Mouse (Mus musculus): ENCODE data around the gene Irf7. TPM values are rescaled to one million over a fixed set of nuclear protein-coding genes. Genes with fewer than 3 reads are reported as not detected.

Gene Irf7
- 3.2 and 4.6 TPM in 2 replicates for polyA plus RNA-seq (2012; rRNA removed)
- 2.1 TPM in 2 replicates for polyA plus RNA-seq (2014; fragmentation: Nextera tagmentation; extraction: Ambion mirVana)

GRCm38 (mm10) chr7:141265739-141266561 lies at the start of gene Irf7:
TSS of gene Irf7 (minus strand) at chr7:141266481.
- ATAC-seq (ENCODE audit: low FRiP score, low read depth) (peak; percentile 58; the same call in 1 of the 2 replicates), DNase-seq (ENCODE audit: low spot score) (peak; percentile 46)
- no peaks in the 10 kb centered on the region for H3K27me3 ChIP-seq (ENCODE audit: control insufficient read depth, insufficient read depth, low read length)
- 8% methylated on average over 25 of the region's 25 CpGs for WGBS
- H3K9me3 ChIP-seq (ENCODE audit: control insufficient read depth, low read length), result no peaks in the 10 kb centered on the region
- TF ChIP-seq POLR2A (IDR thresholded peaks at IDR 0.05; ENCODE audit: borderline replicate concordance, extremely low read depth, insufficient read depth, insufficient read length), result no peak
- peak within 1 kb of the TSS; percentile 80 for H3K4me2 ChIP-seq (replicated peaks; ENCODE audit: low read depth, low read length, severe bottlenecking)
- H3K36me3 ChIP-seq (ENCODE audit: control insufficient read depth, insufficient read depth, low read length), result peaks cover 36% of the 10 kb centered on the region
- H3K9ac ChIP-seq (ENCODE audit: low read depth, low read length, severe bottlenecking), result peak within 1 kb of the TSS; percentile 53
- H3K27ac ChIP-seq (replicated peaks; ENCODE audit: low read depth, low read length), result no peak within 1 kb of the TSS
- H3K4me1 ChIP-seq (ENCODE audit: control insufficient read depth, insufficient read depth, low read length), result peaks cover 8% of the 10 kb centered on the region; the same call in 1 of the 2 replicates
- peak within 1 kb of the TSS; percentile 46 for H3K4me3 ChIP-seq (replicated peaks; ENCODE audit: low read length)

GRCm38 (mm10) chr7:141315974-141316373 lies 49.7 kb upstream of the Irf7 start:
- H3K4me3 ChIP-seq (replicated peaks; ENCODE audit: low read length), result no peak overlapping the region
- ATAC-seq (ENCODE audit: low FRiP score, low read depth) (no peak), DNase-seq (ENCODE audit: low spot score) (peak; percentile 25)
- H3K9ac ChIP-seq (ENCODE audit: low read depth, low read length, severe bottlenecking), result no peak overlapping the region
- no peaks in the 10 kb centered on the region for H3K4me1 ChIP-seq (ENCODE audit: control insufficient read depth, insufficient read depth, low read length)
- H3K36me3 ChIP-seq (ENCODE audit: control insufficient read depth, insufficient read depth, low read length), result peaks cover 88% of the 10 kb centered on the region
- H3K27ac ChIP-seq (replicated peaks; ENCODE audit: low read depth, low read length), result no peak overlapping the region
- WGBS, result 78% methylated on average over 5 of the region's 5 CpGs
- no peak for TF ChIP-seq POLR2A (IDR thresholded peaks at IDR 0.05; ENCODE audit: borderline replicate concordance, extremely low read depth, insufficient read depth, insufficient read length)
- H3K27me3 ChIP-seq (ENCODE audit: control insufficient read depth, insufficient read depth, low read length), result no peaks in the 10 kb centered on the region
- H3K4me2 ChIP-seq (replicated peaks; ENCODE audit: low read depth, low read length, severe bottlenecking), result no peak overlapping the region
- no peaks in the 10 kb centered on the region for H3K9me3 ChIP-seq (ENCODE audit: control insufficient read depth, low read length)

GRCm38 (mm10) chr7:141315076-141315475 lies 48.8 kb upstream of the Irf7 start:
- Histone ChIP-seq H3K4me1 (ENCODE audit: control insufficient read depth, insufficient read depth, low read length) (no peaks in the 10 kb centered on the region), H3K9me3 (ENCODE audit: control insufficient read depth, low read length) (no peaks in the 10 kb centered on the region), H3K4me2 (replicated peaks; ENCODE audit: low read depth, low read length, severe bottlenecking) (no peak overlapping the region), H3K36me3 (ENCODE audit: control insufficient read depth, insufficient read depth, low read length) (peaks cover 88% of the 10 kb centered on the region), H3K27ac (replicated peaks; ENCODE audit: low read depth, low read length) (no peak overlapping the region), H3K9ac (ENCODE audit: low read depth, low read length, severe bottlenecking) (no peak overlapping the region), H3K4me3 (replicated peaks; ENCODE audit: low read length) (no peak overlapping the region), H3K27me3 (ENCODE audit: control insufficient read depth, insufficient read depth, low read length) (no peaks in the 10 kb centered on the region)
- ATAC-seq (ENCODE audit: low FRiP score, low read depth) (no peak), DNase-seq (ENCODE audit: low spot score) (no peak)
- TF ChIP-seq POLR2A (IDR thresholded peaks at IDR 0.05; ENCODE audit: borderline replicate concordance, extremely low read depth, insufficient read depth, insufficient read length), result no peak
- 84% methylated on average over 8 of the region's 8 CpGs for WGBS

GRCm38 (mm10) chr7:141314416-141314815 lies 48.1 kb upstream of the Irf7 start:
- 98% methylated on average over 2 of the region's 2 CpGs for WGBS
- DNase-seq (ENCODE audit: low spot score) (no peak), ATAC-seq (ENCODE audit: low FRiP score, low read depth) (no peak)
- H3K36me3 ChIP-seq (ENCODE audit: control insufficient read depth, insufficient read depth, low read length), result peaks cover 88% of the 10 kb centered on the region
- no peak overlapping the region for H3K4me3 ChIP-seq (replicated peaks; ENCODE audit: low read length)
- no peak overlapping the region for H3K4me2 ChIP-seq (replicated peaks; ENCODE audit: low read depth, low read length, severe bottlenecking)
- H3K27me3 ChIP-seq (ENCODE audit: control insufficient read depth, insufficient read depth, low read length), result no peaks in the 10 kb centered on the region
- no peaks in the 10 kb centered on the region for H3K9me3 ChIP-seq (ENCODE audit: control insufficient read depth, low read length)
- H3K27ac ChIP-seq (replicated peaks; ENCODE audit: low read depth, low read length), result no peak overlapping the region
- no peak overlapping the region for H3K9ac ChIP-seq (ENCODE audit: low read depth, low read length, severe bottlenecking)
- H3K4me1 ChIP-seq (ENCODE audit: control insufficient read depth, insufficient read depth, low read length), result no peaks in the 10 kb centered on the region
- TF ChIP-seq POLR2A (IDR thresholded peaks at IDR 0.05; ENCODE audit: borderline replicate concordance, extremely low read depth, insufficient read depth, insufficient read length), result no peak

GRCm38 (mm10) chr7:141304537-141304936 lies 38.3 kb upstream of the Irf7 start:
- no peaks in the 10 kb centered on the region for H3K4me1 ChIP-seq (ENCODE audit: control insufficient read depth, insufficient read depth, low read length)
- peaks cover 88% of the 10 kb centered on the region for H3K36me3 ChIP-seq (ENCODE audit: control insufficient read depth, insufficient read depth, low read length)
- no peaks in the 10 kb centered on the region for H3K27me3 ChIP-seq (ENCODE audit: control insufficient read depth, insufficient read depth, low read length)
- H3K27ac ChIP-seq (replicated peaks; ENCODE audit: low read depth, low read length), result no peak overlapping the region
- H3K4me2 ChIP-seq (replicated peaks; ENCODE audit: low read depth, low read length, severe bottlenecking), result no peak overlapping the region
- no peak overlapping the region for H3K9ac ChIP-seq (ENCODE audit: low read depth, low read length, severe bottlenecking)
- no peak for DNase-seq (ENCODE audit: low spot score)
- H3K4me3 ChIP-seq (replicated peaks; ENCODE audit: low read length), result no peak overlapping the region
- H3K9me3 ChIP-seq (ENCODE audit: control insufficient read depth, low read length), result no peaks in the 10 kb centered on the region
- 84% methylated on average over 4 of the region's 4 CpGs for WGBS
- no peak for TF ChIP-seq POLR2A (IDR thresholded peaks at IDR 0.05; ENCODE audit: borderline replicate concordance, extremely low read depth, insufficient read depth, insufficient read length)
- ATAC-seq (ENCODE audit: low FRiP score, low read depth), result no peak

Measured in limb, embryonic 14.5 days (tissue).